Mouse (Mus musculus) liver, postnatal 0 days (tissue): ENCODE data around the gene Gm765. TPM values are rescaled to one million over a fixed set of nuclear protein-coding genes. Genes with fewer than 3 reads are reported as not detected.
A peak's percentile ranks its signal among the peaks of the same experiment; 100 is the strongest.

Source experiments
- ATAC-seq: fragments of 200-750 bp; cut with Nextera tagmentation; 2 replicates; pipeline ENCODE4 v1.8.0; 2017; ENCODE audit warnings: mild to moderate bottlenecking, moderate library complexity
- DNase-seq: peaks from one replicate; pipeline ENCODE4 v3.0.0-alpha.2; 2016
- H3K27ac ChIP-seq: fragments of 300-500 bp; sonication (generic); 2 replicates; pipeline ENCODE4 v1.5.1; 2014; ENCODE audit warnings: antibody characterized with exemption, moderate library complexity, mild to moderate bottlenecking, low read depth
- H3K27me3 ChIP-seq: fragments of 300-500 bp; sonication (generic); 2 replicates; pipeline ENCODE4 v1.6.1; 2014; ENCODE audit warnings: low read length, control low read depth, mixed read lengths; ENCODE audit not compliant: insufficient read depth
- H3K36me3 ChIP-seq: fragments of 300-500 bp; sonication (generic); replicated peaks from 2 replicates; pipeline ENCODE4 v1.6.1; 2014; ENCODE audit warnings: mild to moderate bottlenecking, control low read depth, low read length, moderate library complexity, mixed read lengths; ENCODE audit not compliant: insufficient read depth
- H3K4me1 ChIP-seq: fragments of 300-500 bp; sonication (generic); 2 replicates; pipeline ENCODE4 v1.6.1; 2014; ENCODE audit warnings: antibody characterized with exemption, mild to moderate bottlenecking, control low read depth; ENCODE audit not compliant: insufficient read depth
- H3K4me2 ChIP-seq: fragments of 300-500 bp; sonication (generic); 2 replicates; pipeline ENCODE4 v1.6.1; 2014; ENCODE audit warnings: low read depth, mild to moderate bottlenecking, low read length, moderate library complexity, mixed read lengths
- H3K4me3 ChIP-seq: fragments of 300-500 bp; sonication (generic); 2 replicates; pipeline ENCODE4 v1.5.1; 2014; ENCODE audit warnings: low read depth, low read length
- H3K9ac ChIP-seq: fragments of 300-500 bp; sonication (generic); replicated peaks from 2 replicates; pipeline ENCODE4 v1.6.1; 2014; ENCODE audit warnings: mild to moderate bottlenecking, moderate library complexity
- H3K9me3 ChIP-seq: fragments of 300-500 bp; sonication (generic); 2 replicates; pipeline ENCODE4 v1.6.1; 2016; ENCODE audit warnings: mild to moderate bottlenecking, control low read depth, low read length, mixed read lengths
- CTCF ChIP-seq: sonication (generic); IDR thresholded peaks from 2 replicates; pipeline ENCODE4 v1.5.1; 2016; ENCODE audit warnings: antibody characterized with exemption, low read depth
- EP300 ChIP-seq: IDR thresholded peaks from 2 replicates; pipeline ENCODE4 v1.6.1; 2016; ENCODE audit warnings: antibody characterized with exemption, low read depth, mild to moderate bottlenecking
- WGBS: fragments of 180-500 bp; shearing (Covaris S2); extraction: QIAGEN DNeasy Blood & Tissue Kit; methylation state at CpG from one replicate; pipeline ENCODE4 v1.1.7; 2014; ENCODE audit not compliant: insufficient replicate concordance; 5-methylcytosine and 5-hydroxymethylcytosine counted together
- polyA plus RNA-seq: library from polyadenylated mRNA; unstranded; fragments of >200 nt; fragmentation: Nextera tagmentation; extraction: Ambion mirVana; gene quantifications from 2 replicates; pipeline ENCODE4 v1.2.1, GENCODE M21; 2015

Gm765 gene
- polyA plus RNA-seq, result 0.32 and 0.41 TPM in 2 replicates

GRCm38 (mm10) chr6:98342654-98343053, at the start of gene Gm765:
Gene Gm765 (minus strand): TSS chr6:98342754.
- Histone ChIP-seq H3K9ac (no peak within 1 kb of the TSS), H3K9me3 (no peaks in the 10 kb centered on the region), H3K27ac (no peak within 1 kb of the TSS), H3K4me2 (no peak within 1 kb of the TSS), H3K4me3 (no peak within 1 kb of the TSS), H3K36me3 (no peaks in the 10 kb centered on the region), H3K27me3 (no peaks in the 10 kb centered on the region), H3K4me1 (no peaks in the 10 kb centered on the region)
- DNase-seq (no peak), ATAC-seq (no peak)
- no peak for TF ChIP-seq EP300
- no peak for TF ChIP-seq CTCF
- WGBS, result 71% methylated on average over 5 of the region's 5 CpGs

DNA sequence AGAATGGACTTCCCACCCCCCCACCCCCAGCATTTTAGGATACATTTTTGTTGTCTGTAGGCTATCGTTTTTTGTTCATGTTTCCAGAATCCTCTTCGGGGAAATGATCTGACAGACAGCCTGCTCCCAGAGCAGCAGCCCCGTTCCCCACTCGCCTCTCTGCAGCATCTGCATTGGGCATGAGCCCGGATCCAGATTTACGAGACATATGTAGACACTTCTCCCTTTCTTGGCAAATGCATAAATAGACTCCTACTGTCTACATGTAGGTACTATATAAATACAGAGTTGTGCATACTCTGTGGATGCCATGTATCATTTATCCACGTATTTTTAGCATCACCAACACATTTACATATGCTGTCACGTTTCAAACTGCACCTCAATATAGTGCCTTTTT, 42.9 kb upstream of the Gm765 start:
- 79% methylated on average over 8 of the region's 8 CpGs for WGBS
- no peaks in the 10 kb centered on the region for H3K27me3 ChIP-seq
- H3K4me3 ChIP-seq, result no peak overlapping the region
- no peaks in the 10 kb centered on the region for H3K36me3 ChIP-seq
- no peaks in the 10 kb centered on the region for H3K9me3 ChIP-seq
- no peaks in the 10 kb centered on the region for H3K4me1 ChIP-seq
- no peak overlapping the region for H3K4me2 ChIP-seq
- no peak overlapping the region for H3K9ac ChIP-seq
- no peak overlapping the region for H3K27ac ChIP-seq
- no peak for DNase-seq
- TF ChIP-seq EP300 (no peak), CTCF (no peak)
- ATAC-seq, result no peak

DNA sequence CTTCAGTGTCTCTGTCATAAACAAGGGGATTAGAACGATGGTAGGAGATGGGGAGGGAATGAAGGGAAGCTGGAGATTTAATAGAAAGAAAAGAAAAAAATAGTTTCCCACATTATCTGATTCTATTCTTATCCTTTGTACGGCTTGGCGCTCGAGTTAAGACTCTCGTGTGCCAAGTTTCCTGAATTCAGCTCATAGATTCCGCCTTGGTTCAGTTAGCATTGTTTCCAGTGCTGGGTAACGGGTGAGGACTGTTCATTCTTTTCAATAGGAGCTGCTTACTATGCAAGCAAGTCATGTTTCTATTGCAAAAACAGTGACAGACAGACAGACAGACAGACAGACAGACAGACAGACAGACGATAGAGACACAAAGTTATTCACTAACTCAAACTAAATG, 41.9 kb upstream of the Gm765 start:
- H3K4me3 ChIP-seq, result no peak overlapping the region
- no peak overlapping the region for H3K4me2 ChIP-seq
- TF ChIP-seq EP300, result no peak
- no peak for TF ChIP-seq CTCF
- no peaks in the 10 kb centered on the region for H3K9me3 ChIP-seq
- ATAC-seq (no peak), DNase-seq (no peak)
- 59% methylated on average over 8 of the region's 8 CpGs for WGBS
- no peak overlapping the region for H3K27ac ChIP-seq
- no peaks in the 10 kb centered on the region for H3K36me3 ChIP-seq
- H3K9ac ChIP-seq, result no peak overlapping the region
- H3K27me3 ChIP-seq, result no peaks in the 10 kb centered on the region
- no peaks in the 10 kb centered on the region for H3K4me1 ChIP-seq

GRCm38 (mm10) chr6:98383411-98383810, 40.9 kb upstream of the Gm765 start:
- 39% methylated on average over 6 of the region's 6 CpGs for WGBS
- DNase-seq, result no peak
- no peak for TF ChIP-seq EP300
- peak; percentile 54 for TF ChIP-seq CTCF

DNA sequence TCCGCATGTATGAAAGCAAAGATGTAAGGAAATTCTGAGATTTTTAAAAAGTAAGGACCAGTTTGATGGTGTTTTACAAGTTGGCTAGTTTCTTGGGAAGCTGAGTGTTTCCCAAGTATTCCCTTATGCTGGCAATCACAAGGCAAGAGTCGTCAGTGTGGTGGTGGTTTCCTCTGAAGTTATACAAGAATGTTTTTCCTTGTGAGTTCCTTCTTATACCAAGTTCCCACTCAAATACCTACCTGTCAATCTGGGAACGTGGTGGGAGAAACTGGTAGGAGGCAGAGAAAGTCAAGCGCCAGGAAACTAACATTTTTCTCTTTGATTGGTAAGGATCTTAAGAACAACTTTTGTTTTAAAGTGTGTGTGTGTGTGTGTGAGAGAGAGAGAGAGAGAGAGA, 23.6 kb upstream of the Gm765 start:
- DNase-seq, result no peak
- Histone ChIP-seq H3K4me1 (no peaks in the 10 kb centered on the region), H3K27me3 (no peaks in the 10 kb centered on the region), H3K36me3 (no peaks in the 10 kb centered on the region), H3K27ac (no peak overlapping the region), H3K4me3 (no peak overlapping the region), H3K9ac (no peak overlapping the region), H3K9me3 (no peaks in the 10 kb centered on the region), H3K4me2 (no peak overlapping the region)
- ATAC-seq, result no peak
- WGBS, result 72% methylated on average over 4 of the region's 4 CpGs
- TF ChIP-seq EP300 (no peak), CTCF (no peak)

More at GRCm38 (mm10) chr6:98383411-98383810, 40.9 kb upstream of the Gm765 start:
- Histone ChIP-seq H3K9me3 (no peaks in the 10 kb centered on the region), H3K4me3 (no peak overlapping the region), H3K4me1 (no peaks in the 10 kb centered on the region), H3K9ac (no peak overlapping the region), H3K27me3 (no peaks in the 10 kb centered on the region), H3K27ac (no peak overlapping the region), H3K4me2 (no peak overlapping the region), H3K36me3 (no peaks in the 10 kb centered on the region)
- ATAC-seq, result no peak

DNA sequence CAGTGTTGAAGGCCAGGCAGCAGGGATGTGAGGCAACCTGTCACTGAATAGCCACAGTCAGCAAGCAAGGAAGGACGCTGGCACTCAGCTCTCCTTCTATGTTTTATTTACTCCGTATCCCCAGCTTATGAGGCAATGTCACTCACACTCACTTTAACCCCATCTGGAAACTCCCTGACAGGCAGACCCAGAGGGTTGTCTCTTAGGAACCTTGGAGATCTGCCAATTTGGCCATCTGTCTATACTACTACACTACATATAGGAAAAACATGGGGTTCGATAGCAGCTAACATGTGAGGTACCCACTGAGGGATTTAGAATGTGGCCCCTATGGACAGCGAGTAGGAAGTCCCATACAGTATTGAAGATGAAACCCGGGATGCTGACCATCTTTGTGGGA, 12.7 kb upstream of the Gm765 start:
- DNase-seq (no peak), ATAC-seq (no peak)
- H3K36me3 ChIP-seq, result no peaks in the 10 kb centered on the region
- no peak overlapping the region for H3K4me3 ChIP-seq
- no peak overlapping the region for H3K9ac ChIP-seq
- no peak overlapping the region for H3K4me2 ChIP-seq
- WGBS, result 72% methylated on average over 5 of the region's 5 CpGs
- TF ChIP-seq CTCF (no peak), EP300 (no peak)
- no peaks in the 10 kb centered on the region for H3K4me1 ChIP-seq
- H3K27me3 ChIP-seq, result no peaks in the 10 kb centered on the region
- H3K9me3 ChIP-seq, result no peaks in the 10 kb centered on the region
- no peak overlapping the region for H3K27ac ChIP-seq

DNA sequence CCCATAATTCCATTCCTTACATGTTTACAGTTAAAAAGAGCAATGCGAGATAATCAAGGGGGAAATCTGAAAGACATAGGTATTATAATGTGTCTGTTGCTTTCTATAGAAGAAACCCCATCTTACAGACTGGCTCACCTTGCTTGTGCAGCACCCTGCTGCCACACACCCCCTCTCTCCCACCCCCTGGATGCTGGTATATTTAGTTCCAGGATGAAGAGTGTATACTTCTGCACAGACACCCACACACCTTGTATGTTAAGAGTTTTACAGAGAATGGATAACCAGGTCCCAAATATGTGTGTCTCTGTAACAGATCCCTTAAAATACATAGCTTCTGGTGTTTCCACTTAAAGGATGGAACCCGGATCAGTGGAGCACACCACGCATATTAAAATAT, 10.7 kb upstream of the Gm765 start:
- WGBS, result 77% methylated on average over 3 of the region's 3 CpGs
- Histone ChIP-seq H3K4me3 (no peak overlapping the region), H3K4me2 (no peak overlapping the region), H3K27ac (no peak overlapping the region), H3K4me1 (no peaks in the 10 kb centered on the region), H3K9me3 (no peaks in the 10 kb centered on the region), H3K36me3 (no peaks in the 10 kb centered on the region), H3K27me3 (no peaks in the 10 kb centered on the region), H3K9ac (no peak overlapping the region)
- no peak for ATAC-seq
- no peak for DNase-seq
- TF ChIP-seq CTCF (no peak), EP300 (no peak)
